Mouse (Mus musculus): ENCODE measurements around the gene Nkapl. TPM values are rescaled to one million over a fixed set of nuclear protein-coding genes. Genes with fewer than 3 reads are reported as not detected.

Nkapl gene
- polyA plus RNA-seq, 1 experiment: 0.44 TPM

DNA sequence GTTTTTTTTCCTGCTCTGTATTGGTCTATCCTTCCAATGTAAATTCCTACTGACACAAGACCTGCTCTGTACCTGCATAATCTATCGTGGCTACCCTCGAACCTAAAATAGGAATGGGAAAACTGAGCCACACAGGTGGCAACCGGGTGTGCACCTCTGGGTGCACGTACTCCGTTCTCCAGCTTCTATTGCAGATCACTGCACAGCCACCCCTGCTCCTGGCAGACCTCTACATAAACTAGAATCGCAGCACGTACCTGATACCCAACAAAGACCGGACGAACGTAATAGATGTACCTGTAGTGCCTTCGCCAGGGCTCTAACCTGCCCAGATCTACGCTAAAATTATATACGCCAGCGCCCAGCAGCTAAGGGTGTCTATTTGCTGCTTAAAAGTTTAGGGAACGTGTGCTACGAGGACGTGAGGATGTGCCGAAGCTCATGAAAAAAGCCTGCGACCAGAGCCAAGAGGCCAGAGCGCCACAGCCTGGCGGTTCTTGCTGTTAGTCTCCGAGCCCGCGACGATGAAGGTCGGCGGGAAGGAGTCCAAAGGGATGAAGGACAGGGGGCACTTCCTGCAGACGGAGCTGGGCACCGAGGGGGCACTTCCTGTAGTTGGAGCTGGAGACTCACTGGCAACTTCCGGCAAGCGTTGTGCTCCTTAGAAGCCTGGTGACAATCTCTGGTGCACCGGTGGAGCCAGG lies 27.7 kb downstream of the Nkapl start, which contains the start of gene Pgbd1:
Gene Pgbd1, minus strand, starts transcription at position 556 of the 704 bp plus-strand sequence.
- Histone ChIP-seq H3K27ac (ENCODE audit: insufficient read depth, low read length) (0 out of 2 replicates have a peak within 1 kb of the TSS, but pooled peaks have one; percentile 20), H3K4me3 (ENCODE audit: insufficient read depth, low read length) (peak within 1 kb of the TSS; percentile 69), H3K4me1 (ENCODE audit: control insufficient read depth, insufficient read depth, low read length) (peaks cover 1% of the 10 kb centered on the region; the same call in 1 of the 2 replicates)
- TF ChIP-seq POLR2A (IDR thresholded peaks at IDR 0.05; ENCODE audit: extremely low read depth, insufficient read depth, low read length) (peak; percentile 24; the same call in 1 of the 2 replicates), CTCF (IDR thresholded peaks at IDR 0.05; ENCODE audit: extremely low read depth, insufficient read depth, low read length) (no peak)

DNA sequence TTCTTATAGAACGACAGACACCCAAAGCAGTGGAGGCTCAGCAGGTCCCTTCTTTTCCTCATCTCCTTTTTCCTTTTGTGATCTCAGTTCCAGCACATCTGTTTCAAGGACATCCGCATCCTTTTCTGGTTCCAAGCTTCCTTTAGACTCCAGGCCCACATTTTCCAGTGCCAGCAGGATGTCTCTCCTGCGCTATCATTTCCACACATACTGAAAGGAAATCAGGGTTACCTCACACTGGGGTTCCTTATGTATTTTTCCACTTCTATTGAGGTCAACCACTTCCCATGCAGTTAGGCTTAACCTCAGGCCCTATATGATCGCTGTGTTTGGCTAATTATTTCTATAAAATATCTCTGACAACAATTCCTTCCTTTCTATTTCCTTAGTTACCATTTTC lies 32.8 kb downstream of the Nkapl start:
- Histone ChIP-seq H3K27ac (ENCODE audit: insufficient read depth, low read length) (no peak overlapping the region), H3K4me3 (ENCODE audit: insufficient read depth, low read length) (no peak overlapping the region), H3K4me1 (ENCODE audit: control insufficient read depth, insufficient read depth, low read length) (peaks cover 1% of the 10 kb centered on the region; the same call in 1 of the 2 replicates)
- TF ChIP-seq CTCF (IDR thresholded peaks at IDR 0.05; ENCODE audit: extremely low read depth, insufficient read depth, low read length) (no peak), POLR2A (IDR thresholded peaks at IDR 0.05; ENCODE audit: extremely low read depth, insufficient read depth, low read length) (no peak)

DNA sequence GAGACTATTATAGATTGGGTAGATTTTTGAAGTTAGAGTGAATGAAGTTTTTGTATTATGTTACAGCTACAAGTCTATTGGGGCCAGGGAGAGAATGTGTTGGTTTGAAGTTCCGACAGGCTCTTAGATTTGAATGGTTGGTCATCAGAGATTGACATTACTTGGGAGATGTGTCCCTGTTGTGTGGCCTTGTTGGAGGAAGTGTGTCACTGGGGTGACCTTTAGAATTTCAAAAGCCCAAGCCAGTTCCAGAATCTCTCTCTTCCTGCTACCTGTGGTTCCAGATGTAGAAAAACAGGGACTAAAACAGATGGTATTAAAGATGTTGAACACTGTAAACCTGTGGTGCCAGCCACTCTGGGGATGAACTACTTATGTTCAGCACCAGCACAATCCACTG lies 40.7 kb downstream of the Nkapl start:
- Histone ChIP-seq H3K27ac (ENCODE audit: insufficient read depth, low read length) (no peak overlapping the region), H3K4me1 (ENCODE audit: control insufficient read depth, insufficient read depth, low read length) (no peaks in the 10 kb centered on the region), H3K4me3 (ENCODE audit: insufficient read depth, low read length) (no peak overlapping the region)
- TF ChIP-seq POLR2A (IDR thresholded peaks at IDR 0.05; ENCODE audit: extremely low read depth, insufficient read depth, low read length) (no peak), CTCF (IDR thresholded peaks at IDR 0.05; ENCODE audit: extremely low read depth, insufficient read depth, low read length) (no peak)

DNA sequence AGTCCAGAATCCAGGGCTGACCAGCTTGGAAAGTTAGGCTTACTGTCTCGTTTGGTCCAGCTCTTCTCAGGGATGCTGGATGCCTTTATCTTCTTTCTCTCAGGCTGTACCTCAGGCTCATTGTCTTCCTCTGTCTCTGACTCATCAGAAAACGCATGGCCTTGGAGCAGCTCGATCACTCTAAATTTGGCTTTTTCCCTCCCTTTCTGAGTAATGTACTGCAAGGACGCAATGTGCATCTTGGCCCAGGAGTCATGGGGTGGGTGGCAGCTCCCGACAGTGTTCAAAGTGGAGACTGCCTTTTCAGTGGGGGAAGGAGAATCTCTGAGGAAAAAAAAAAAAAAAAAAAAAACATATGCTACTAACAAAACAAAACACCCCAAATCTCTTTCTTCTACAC lies 45.0 kb downstream of the Nkapl start:
- TF ChIP-seq CTCF (IDR thresholded peaks at IDR 0.05; ENCODE audit: extremely low read depth, insufficient read depth, low read length) (no peak), POLR2A (IDR thresholded peaks at IDR 0.05; ENCODE audit: extremely low read depth, insufficient read depth, low read length) (no peak)
- Histone ChIP-seq H3K4me1 (ENCODE audit: control insufficient read depth, insufficient read depth, low read length) (no peaks in the 10 kb centered on the region), H3K27ac (ENCODE audit: insufficient read depth, low read length) (no peak overlapping the region), H3K4me3 (ENCODE audit: insufficient read depth, low read length) (no peak overlapping the region)

DNA sequence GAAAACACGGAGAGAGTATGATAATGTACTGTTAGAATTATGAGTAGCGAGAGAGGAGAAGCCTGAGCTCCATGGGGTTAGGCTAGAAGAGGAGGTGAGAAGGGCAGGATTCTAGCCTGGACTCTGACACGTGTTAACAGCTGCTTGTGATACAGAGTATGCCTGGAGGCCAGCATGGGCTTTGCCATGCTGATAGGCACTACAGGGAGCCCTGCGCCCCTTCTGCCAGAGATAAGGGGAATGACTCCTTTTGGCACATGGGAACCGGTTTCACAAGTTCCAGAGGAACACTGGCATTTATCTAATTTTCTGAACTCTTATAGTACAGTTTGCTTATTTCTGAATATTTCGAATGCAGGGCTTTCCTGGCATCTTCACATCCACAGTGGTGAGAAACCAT lies 49.4 kb downstream of the Nkapl start:
- H3K27ac ChIP-seq (ENCODE audit: insufficient read depth, low read length): no peak overlapping the region
- no peak overlapping the region for H3K4me3 ChIP-seq (ENCODE audit: insufficient read depth, low read length)
- no peak for TF ChIP-seq POLR2A (IDR thresholded peaks at IDR 0.05; ENCODE audit: extremely low read depth, insufficient read depth, low read length)
- no peak for TF ChIP-seq CTCF (IDR thresholded peaks at IDR 0.05; ENCODE audit: extremely low read depth, insufficient read depth, low read length)
- H3K4me1 ChIP-seq (ENCODE audit: control insufficient read depth, insufficient read depth, low read length): 0 out of 2 replicates have a peak, but pooled peaks cover 2% of the 10 kb centered on the region

DNA sequence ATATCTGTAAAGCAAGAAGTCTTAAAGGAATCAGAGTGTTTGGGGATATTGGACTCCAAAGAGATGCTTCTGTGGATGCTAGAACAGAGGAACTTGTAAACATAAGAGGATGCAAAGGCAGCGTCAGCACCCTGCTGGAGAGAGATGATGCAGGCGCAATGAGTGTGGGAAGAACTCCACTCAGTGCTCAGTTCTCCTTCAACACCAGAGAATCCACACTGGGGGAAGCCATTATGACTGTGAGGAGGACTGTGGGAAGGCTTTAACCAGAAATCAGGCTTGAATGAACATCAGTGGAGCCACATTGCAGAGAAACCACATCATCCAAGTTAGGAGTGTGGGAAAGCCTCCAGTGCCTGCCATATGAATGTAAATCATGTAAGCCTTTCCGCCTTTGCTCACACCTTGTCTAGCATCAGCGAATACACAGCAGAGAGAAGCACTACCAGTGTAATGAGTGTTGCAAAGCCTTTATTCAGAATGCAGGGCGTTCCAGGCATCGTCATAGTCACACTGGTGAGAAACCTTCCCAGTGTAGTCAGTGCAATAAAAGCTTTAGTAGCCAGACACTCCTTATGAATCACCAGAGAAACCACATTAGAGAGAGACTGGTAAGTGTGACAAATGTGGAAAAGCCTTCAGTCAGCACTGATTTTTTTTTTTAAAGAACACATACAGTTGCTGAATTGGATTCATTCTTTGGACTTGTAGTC lies 50.9 kb downstream of the Nkapl start:
- H3K27ac ChIP-seq (ENCODE audit: insufficient read depth, low read length): no peak overlapping the region
- H3K4me3 ChIP-seq (ENCODE audit: insufficient read depth, low read length): no peak overlapping the region
- TF ChIP-seq POLR2A (IDR thresholded peaks at IDR 0.05; ENCODE audit: extremely low read depth, insufficient read depth, low read length): no peak
- no peak for TF ChIP-seq CTCF (IDR thresholded peaks at IDR 0.05; ENCODE audit: extremely low read depth, insufficient read depth, low read length)
- H3K4me1 ChIP-seq (ENCODE audit: control insufficient read depth, insufficient read depth, low read length): 0 out of 2 replicates have a peak, but pooled peaks cover 2% of the 10 kb centered on the region

Other genes with a start within 250 kb of the Nkapl start
- gene Gpx5, start 175.8 kb downstream of the Nkapl start, polyA plus RNA-seq (2012; rRNA removed): 0.10 TPM in 1 of 2 replicates, not detected in the other
- 1.6 TPM in 1 of 2 replicates, not detected in the other for gene Gpx6, start 156.4 kb downstream of the Nkapl start, polyA plus RNA-seq (2012; rRNA removed)
- gene Olfr1367, start 121.6 kb downstream of the Nkapl start, polyA plus RNA-seq (2012; rRNA removed): not detected in 2 replicates
- gene Zscan12, start 105.7 kb downstream of the Nkapl start, polyA plus RNA-seq (2012; rRNA removed): 5.7 and 6.3 TPM in 2 replicates
- gene Zkscan3, start 65.8 kb downstream of the Nkapl start, polyA plus RNA-seq (2012; rRNA removed): 46.5 and 48.1 TPM in 2 replicates
- gene Pgbd1, start 27.5 kb downstream of the Nkapl start, polyA plus RNA-seq (2012; rRNA removed): 2.3 and 3.1 TPM in 2 replicates
- gene Zscan26, start 14.8 kb downstream of the Nkapl start, polyA plus RNA-seq (2012; rRNA removed): 66.4 and 70.2 TPM in 2 replicates
- gene Zkscan4, start 10.4 kb upstream of the Nkapl start, polyA plus RNA-seq (2012; rRNA removed): 3.8 and 4.1 TPM in 2 replicates
- gene Gm10065, start 10.9 kb upstream of the Nkapl start, polyA plus RNA-seq (2012; rRNA removed): not detected in 2 replicates
- gene AK157302, start 26.7 kb upstream of the Nkapl start, polyA plus RNA-seq (2012; rRNA removed): 1.9 and 2.3 TPM in 2 replicates
- 33.2 and 43.7 TPM in 2 replicates for gene Gm11273, start 32.9 kb upstream of the Nkapl start, polyA plus RNA-seq (2012; rRNA removed)
- gene Zkscan8, start 62.6 kb upstream of the Nkapl start, polyA plus RNA-seq (2012; rRNA removed): 6.7 and 7.0 TPM in 2 replicates
- gene Olfr1366, start 74.3 kb upstream of the Nkapl start, polyA plus RNA-seq (2012; rRNA removed): not detected in 2 replicates
- gene Olfr1535, start 91.4 kb upstream of the Nkapl start, polyA plus RNA-seq (2012; rRNA removed): not detected in 2 replicates
- gene Olfr1364, start 113.2 kb upstream of the Nkapl start, polyA plus RNA-seq (2012; rRNA removed): not detected in 2 replicates
- gene Olfr1362, start 145.5 kb upstream of the Nkapl start, polyA plus RNA-seq (2012; rRNA removed): not detected in 2 replicates
- 0.06 TPM in 1 of 2 replicates, not detected in the other for gene Olfr11, start 174.0 kb upstream of the Nkapl start, polyA plus RNA-seq (2012; rRNA removed)
- not detected in 2 replicates for gene Olfr1361, start 194.9 kb upstream of the Nkapl start, polyA plus RNA-seq (2012; rRNA removed)
- gene Olfr1360, start 208.9 kb upstream of the Nkapl start, polyA plus RNA-seq (2012; rRNA removed): not detected in 2 replicates
- not detected in 2 replicates for gene Olfr1359, start 229.6 kb upstream of the Nkapl start, polyA plus RNA-seq (2012; rRNA removed)
- gene Hist1h2bl, start 247.6 kb upstream of the Nkapl start, polyA plus RNA-seq (2012; rRNA removed): 1.2 TPM in 1 of 2 replicates, not detected in the other
- gene Hist1h2ai, start 247.9 kb upstream of the Nkapl start, polyA plus RNA-seq (2012; rRNA removed): 1.5 and 1.7 TPM in 2 replicates
- 0.91 and 3.1 TPM in 2 replicates for gene Hist1h3h, start 249.2 kb upstream of the Nkapl start, polyA plus RNA-seq (2012; rRNA removed)

Data from cortical plate, adult 2 months (tissue).